Mouse (Mus musculus) bone marrow macrophage, adult 2 months (primary cell): Measurements from ENCODE around the gene Ppfibp2.

ENCODE experiments used
- CTCF ChIP-seq: IDR thresholded peaks from 2 replicates; pipeline ENCODE4 v1.5.1; 2012; ENCODE audit warnings: low read depth, mild to moderate bottlenecking, low read length, moderate library complexity
- POLR2A ChIP-seq: IDR thresholded peaks from 2 replicates; pipeline ENCODE4 v1.6.1; 2012; ENCODE audit warnings: mild to moderate bottlenecking, low read depth, low read length, borderline replicate concordance

DNA sequence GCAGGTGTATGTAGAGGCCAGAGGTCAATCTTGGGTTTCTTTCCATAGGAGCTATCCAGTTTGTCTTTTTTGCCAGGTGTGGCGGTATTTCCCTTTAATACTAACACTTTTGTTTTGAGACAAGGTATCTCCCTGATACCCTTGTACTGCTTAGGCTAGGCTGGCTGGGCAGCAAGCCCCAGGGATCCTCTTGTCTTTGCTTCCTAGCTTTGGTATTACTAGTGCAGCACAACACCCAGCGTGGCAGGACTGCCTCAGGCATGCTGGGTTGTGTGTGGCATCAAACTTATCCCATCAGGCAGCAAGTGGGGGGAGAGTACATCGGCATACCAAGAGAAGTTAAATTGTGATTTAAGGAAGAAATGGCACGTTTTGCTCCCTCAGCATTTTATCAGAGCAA is 7.5 kb downstream of the Ppfibp2 start:
- TF ChIP-seq POLR2A (no peak), CTCF (no peak)
